Mouse (Mus musculus) frontal cortex, postnatal 25 days (tissue): ENCODE measurements around the gene Lin52.

Experiments used
- DNase-seq, 2 experiments: peaks; one replicate each; pipeline ENCODE4 v3.0.0; 2022; ENCODE audit warnings: low spot score in 2 of 2

The Lin52 gene

GRCm38 (mm10) chr12:84450718-84451646 is at the start of gene Lin52, which contains the start of gene Aldh6a1:
Gene Lin52, plus strand, starts transcription at chr12:84451422.
Gene Aldh6a1, minus strand, starts transcription at chr12:84451004.
- peak; percentile 85 to 90 for DNase-seq

- DNase-seq, result no peak
These were observed 48.3 kb upstream of the Lin52 start for GRCm38 (mm10) chr12:84402923-84403322.

GRCm38 (mm10) chr12:84404541-84404940 is 46.7 kb upstream of the Lin52 start:
- DNase-seq, result no peak

- no peak for DNase-seq
These were observed 44.0 kb upstream of the Lin52 start for GRCm38 (mm10) chr12:84407259-84407658.

- peak in 1 of 2 experiments; percentile 15 for DNase-seq
These were observed 43.1 kb upstream of the Lin52 start for GRCm38 (mm10) chr12:84407874-84408818.

- peak; percentile 76 to 79 for DNase-seq
These were observed 42.3 kb upstream of the Lin52 start, which contains the start of the genes Entpd5 and Bbof1 for GRCm38 (mm10) chr12:84408819-84409507. Gene Entpd5, minus strand, starts transcription at chr12:84409029. Gene Bbof1, plus strand, starts transcription at chr12:84409071.

GRCm38 (mm10) chr12:84416834-84417604 is 34.2 kb upstream of the Lin52 start, which contains the start of gene Rnf113a2:
Gene Rnf113a2, plus strand, starts transcription at chr12:84417196.
- peak; percentile 62 to 72 for DNase-seq

- DNase-seq, result no peak
These were observed 33.7 kb upstream of the Lin52 start for GRCm38 (mm10) chr12:84417605-84417922.

- DNase-seq, result no peak
These were observed 27.2 kb upstream of the Lin52 start for GRCm38 (mm10) chr12:84423990-84424389.

- no peak for DNase-seq
These were observed 21.4 kb upstream of the Lin52 start for GRCm38 (mm10) chr12:84429825-84430224.

GRCm38 (mm10) chr12:84438697-84439096 is 12.5 kb upstream of the Lin52 start:
- DNase-seq, result no peak

- DNase-seq, result no peak
These were observed 8.7 kb upstream of the Lin52 start for GRCm38 (mm10) chr12:84442526-84442925.

- DNase-seq, result no peak
These were observed 3.8 kb upstream of the Lin52 start for GRCm38 (mm10) chr12:84447386-84447785.

- no peak for DNase-seq
These were observed 3.0 kb upstream of the Lin52 start for GRCm38 (mm10) chr12:84448181-84448580.

GRCm38 (mm10) chr12:84449887-84450286 is 1.3 kb upstream of the Lin52 start:
- DNase-seq, result no peak

GRCm38 (mm10) chr12:84450351-84450717 is 888 bp upstream of the Lin52 start:
- DNase-seq, result no peak

GRCm38 (mm10) chr12:84451801-84452200 is 579 bp downstream of the Lin52 start:
- DNase-seq, result no peak

GRCm38 (mm10) chr12:84456911-84457310 is 5.7 kb downstream of the Lin52 start:
- no peak for DNase-seq

- DNase-seq, result no peak
These were observed 8.6 kb downstream of the Lin52 start for GRCm38 (mm10) chr12:84459845-84460244.

- no peak for DNase-seq
These were observed 10.2 kb downstream of the Lin52 start for GRCm38 (mm10) chr12:84461416-84461815.

GRCm38 (mm10) chr12:84462856-84463255 is 11.6 kb downstream of the Lin52 start:
- DNase-seq, result no peak
